In genomic region chrX:20961477-20962378, GRCm38 (mm10) we compare ENCODE assay signal across 7 mouse cellular contexts. TPM values are rescaled to one million over a fixed set of nuclear protein-coding genes. Genes with fewer than 3 reads are reported as not detected.
DNase-seq lines count a peak whose midpoint lies in the region; ATAC-seq lines count a peak whose summit lies in the region.

Gene Uxt, minus strand, starts transcription at chrX:20962017.

- peak; percentile 98 for ATAC-seq in midbrain, embryonic 13.5 days

- H3K27ac ChIP-seq in limb, embryonic 10.5 days: peak within 1 kb of the TSS; percentile 74; the same call in 1 of the 2 replicates
- peak within 1 kb of the TSS; percentile 68; the same call in 1 of the 2 replicates for H3K27ac ChIP-seq in midbrain, embryonic 13.5 days

- no peaks in the 10 kb centered on the region for H3K27me3 ChIP-seq in limb, embryonic 10.5 days (ENCODE audit: low read depth, poor library complexity, severe bottlenecking)
- no peaks in the 10 kb centered on the region for H3K27me3 ChIP-seq in midbrain, embryonic 13.5 days

- peak within 1 kb of the TSS; percentile 49; the same call in 1 of the 2 replicates for H3K9ac ChIP-seq in midbrain, embryonic 13.5 days (replicated peaks)

- no peaks in the 10 kb centered on the region for H3K4me1 ChIP-seq in limb, embryonic 10.5 days
- peaks cover 6% of the 10 kb centered on the region; the same call in 1 of the 2 replicates for H3K4me1 ChIP-seq in midbrain, embryonic 13.5 days (replicated peaks)

- H3K9me3 ChIP-seq in limb, embryonic 10.5 days (replicated peaks): no peaks in the 10 kb centered on the region
- no peaks in the 10 kb centered on the region for H3K9me3 ChIP-seq in midbrain, embryonic 13.5 days

- peak; percentile 88 for DNase-seq in adrenal gland, adult 8-10 months
- DNase-seq in embryo, embryonic 9.5 days (ENCODE audit: extremely low spot score): peak; percentile 87
- peak; percentile 34 for DNase-seq in gonadal fat pad, adult 2 months (ENCODE audit: low read depth)
- peak; percentile 85 for DNase-seq in kidney, adult 11 months
- DNase-seq in limb, embryonic 10.5 days (ENCODE audit: low spot score): peak; percentile 89
- DNase-seq in spleen, adult 12 weeks (ENCODE audit: low spot score): peak; percentile 78

- H3K36me3 ChIP-seq in limb, embryonic 10.5 days: 0 out of 2 replicates have a peak, but pooled peaks cover 7% of the 10 kb centered on the region
- H3K36me3 ChIP-seq in midbrain, embryonic 13.5 days: 0 out of 2 replicates have a peak, but pooled peaks cover 8% of the 10 kb centered on the region

- peak within 1 kb of the TSS; percentile 49 for H3K4me2 ChIP-seq in midbrain, embryonic 13.5 days (replicated peaks)

- 11% methylated on average over 57 of the region's 57 CpGs for WGBS in limb, embryonic 10.5 days
- WGBS in midbrain, embryonic 13.5 days: 25% methylated on average over 57 of the region's 57 CpGs

- H3K4me3 ChIP-seq in limb, embryonic 10.5 days: peak within 1 kb of the TSS; percentile 58
- peak within 1 kb of the TSS; percentile 52 for H3K4me3 ChIP-seq in midbrain, embryonic 13.5 days (replicated peaks)

RNA-seq across cellular contexts. Expression of gene Uxt, which starts in this region (rescaled TPM):
- 10 to 100 TPM; 34.0 to 41.0 (median 40.8) TPM for total RNA-seq in adrenal gland, adult 8-10 months (2022)
- 29.4 and 30.8 TPM in 2 replicates for polyA plus RNA-seq in gonadal fat pad, adult 2 months (2012; rRNA removed)
- 65.6 and 68.2 TPM in 2 replicates for polyA plus RNA-seq in limb, embryonic 10.5 days (2016; fragmentation: Nextera tagmentation; extraction: Ambion mirVana)
- polyA plus RNA-seq in midbrain, embryonic 13.5 days (2015; fragmentation: Nextera tagmentation; extraction: Ambion mirVana): 46.1 and 48.8 TPM in 2 replicates

Comparison
In these comparisons a context has a peak if more than half of its experiments do, and no peak if none do; other contexts are left out.
1. Peak in every context shown above with its lines: DNase-seq, ATAC-seq, H3K4me3 ChIP-seq and H3K27ac ChIP-seq.
2. DNase-seq: peak in every context shown above with its lines; median percentile 89 in limb, embryonic 10.5 days; 88 in adrenal gland, adult 8-10 months; 87 in embryo, embryonic 9.5 days; 85 in kidney, adult 11 months; 78 in spleen, adult 12 weeks; 34 in gonadal fat pad, adult 2 months.